Mouse (Mus musculus) embryonic facial prominence, embryonic 13.5 days (tissue): ENCODE data around the gene Gm28308. TPM values are rescaled to one million over a fixed set of nuclear protein-coding genes. Genes with fewer than 3 reads are reported as not detected.
A peak's percentile ranks its signal among the peaks of the same experiment; 100 is the strongest.

ENCODE experiments used
- ATAC-seq: fragments of 200-750 bp; cut with Nextera tagmentation; 2 replicates; pipeline ENCODE4 v1.8.0; 2017; ENCODE audit warnings: low read depth; ENCODE audit not compliant: insufficient number of reproducible peaks, insufficient read depth, low FRiP score, low TSS enrichment
- H3K27ac ChIP-seq: fragments of 300-500 bp; sonication (generic); 2 replicates; pipeline ENCODE4 v1.5.1; 2015; ENCODE audit warnings: moderate library complexity, mild to moderate bottlenecking, inconsistent platforms
- H3K27me3 ChIP-seq: fragments of 300-500 bp; sonication (generic); 2 replicates; pipeline ENCODE4 v1.6.1; 2015; ENCODE audit warnings: mild to moderate bottlenecking, inconsistent platforms
- H3K36me3 ChIP-seq: fragments of 300-500 bp; sonication (generic); 2 replicates; pipeline ENCODE4 v1.6.1; 2015; ENCODE audit warnings: mild to moderate bottlenecking, inconsistent platforms
- H3K4me1 ChIP-seq: fragments of 300-500 bp; sonication (generic); 2 replicates; pipeline ENCODE4 v1.6.1; 2015; ENCODE audit warnings: inconsistent platforms
- H3K4me2 ChIP-seq: fragments of 300-500 bp; sonication (generic); 2 replicates; pipeline ENCODE4 v1.6.1; 2015; ENCODE audit warnings: moderate library complexity, mild to moderate bottlenecking, inconsistent platforms
- H3K4me3 ChIP-seq: fragments of 300-500 bp; sonication (generic); 2 replicates; pipeline ENCODE4 v1.5.1; 2015; ENCODE audit warnings: mild to moderate bottlenecking, inconsistent platforms
- H3K9ac ChIP-seq: fragments of 300-500 bp; sonication (generic); 2 replicates; pipeline ENCODE4 v1.6.1; 2015; ENCODE audit warnings: mild to moderate bottlenecking, inconsistent platforms
- H3K9me3 ChIP-seq: fragments of 300-500 bp; sonication (generic); 2 replicates; pipeline ENCODE4 v1.6.1; 2016; ENCODE audit warnings: inconsistent platforms
- whole genome bisulfite sequencing: fragments of 180-500 bp; shearing (Covaris S2); methylation state at CpG from one replicate; pipeline ENCODE4 v1.1.7; 2015; ENCODE audit warnings: mixed read lengths; 5-methylcytosine and 5-hydroxymethylcytosine counted together
- polyA plus RNA-seq: library from polyadenylated mRNA; unstranded; fragments of >200 nt; fragmentation: Nextera tagmentation; extraction: Ambion mirVana; gene quantifications from 2 replicates; pipeline ENCODE4 v1.2.1, GENCODE M21; 2015

Gm28308 gene
- polyA plus RNA-seq, 1 experiment from 2014 or later, result not detected

- peaks cover 13% of the 10 kb centered on the region for H3K4me1 ChIP-seq
- no peaks in the 10 kb centered on the region for H3K9me3 ChIP-seq
- no peak overlapping the region for H3K27ac ChIP-seq
- no peaks in the 10 kb centered on the region for H3K36me3 ChIP-seq
- under 1% methylated on average over 35 of the region's 35 CpGs for WGBS
- peak overlapping the region; percentile 23 for H3K4me3 ChIP-seq
- H3K27me3 ChIP-seq, result peaks cover 99% of the 10 kb centered on the region
- no peak for ATAC-seq
- peak overlapping the region; percentile 48 for H3K4me2 ChIP-seq
- no peak overlapping the region for H3K9ac ChIP-seq
Observed at GRCm38 (mm10) chr6:52172501-52172900, 40.6 kb downstream of the Gm28308 start.

GRCm38 (mm10) chr6:52171938-52172337 is 41.2 kb downstream of the Gm28308 start:
- Histone ChIP-seq H3K4me3 (no peak overlapping the region), H3K27me3 (peaks cover 99% of the 10 kb centered on the region), H3K9ac (no peak overlapping the region), H3K9me3 (no peaks in the 10 kb centered on the region), H3K4me2 (peak overlapping the region; percentile 48), H3K36me3 (no peaks in the 10 kb centered on the region), H3K27ac (no peak overlapping the region), H3K4me1 (peaks cover 13% of the 10 kb centered on the region)
- ATAC-seq, result no peak
- 4% methylated on average over 7 of the region's 7 CpGs for WGBS

GRCm38 (mm10) chr6:52171331-52171730 is 41.8 kb downstream of the Gm28308 start:
- ATAC-seq, result no peak
- Histone ChIP-seq H3K4me1 (peaks cover 13% of the 10 kb centered on the region), H3K4me3 (no peak overlapping the region), H3K27me3 (peaks cover 99% of the 10 kb centered on the region), H3K36me3 (no peaks in the 10 kb centered on the region), H3K9me3 (no peaks in the 10 kb centered on the region), H3K4me2 (no peak overlapping the region), H3K27ac (no peak overlapping the region), H3K9ac (no peak overlapping the region)
- WGBS, result 9% methylated on average over 4 of the region's 4 CpGs

- Histone ChIP-seq H3K9me3 (no peaks in the 10 kb centered on the region), H3K4me1 (peaks cover 13% of the 10 kb centered on the region)
- 9% methylated on average over 5 of the region's 5 CpGs for WGBS
Observed at GRCm38 (mm10) chr6:52170898-52171223, 42.3 kb downstream of the Gm28308 start.

GRCm38 (mm10) chr6:52170166-52170897 is 42.8 kb downstream of the Gm28308 start:
- ATAC-seq, result no peak
- H3K36me3 ChIP-seq, result no peaks in the 10 kb centered on the region
- H3K9ac ChIP-seq, result no peak overlapping the region
- H3K4me1 ChIP-seq, result peaks cover 13% of the 10 kb centered on the region
- WGBS, result 2% methylated on average over 40 of the region's 40 CpGs
- H3K27me3 ChIP-seq, result peaks cover 99% of the 10 kb centered on the region
- no peaks in the 10 kb centered on the region for H3K9me3 ChIP-seq
- no peak overlapping the region for H3K27ac ChIP-seq
- H3K4me2 ChIP-seq, result no peak overlapping the region
- no peak overlapping the region for H3K4me3 ChIP-seq

More at GRCm38 (mm10) chr6:52170898-52171223, 42.3 kb downstream of the Gm28308 start:
- no peak for ATAC-seq
- H3K9ac ChIP-seq, result no peak overlapping the region
- no peak overlapping the region for H3K4me3 ChIP-seq
- peaks cover 99% of the 10 kb centered on the region for H3K27me3 ChIP-seq
- H3K36me3 ChIP-seq, result no peaks in the 10 kb centered on the region
- no peak overlapping the region for H3K4me2 ChIP-seq
- no peak overlapping the region for H3K27ac ChIP-seq

GRCm38 (mm10) chr6:52169499-52170165 is 43.5 kb downstream of the Gm28308 start:
- no peak for ATAC-seq
- H3K4me3 ChIP-seq, result no peak overlapping the region
- no peak overlapping the region for H3K9ac ChIP-seq
- H3K4me1 ChIP-seq, result peaks cover 13% of the 10 kb centered on the region
- H3K4me2 ChIP-seq, result no peak overlapping the region
- peaks cover 99% of the 10 kb centered on the region for H3K27me3 ChIP-seq
- WGBS, result 5% methylated on average over 16 of the region's 16 CpGs
- no peaks in the 10 kb centered on the region for H3K9me3 ChIP-seq
- H3K36me3 ChIP-seq, result no peaks in the 10 kb centered on the region
- no peak overlapping the region for H3K27ac ChIP-seq

GRCm38 (mm10) chr6:52168191-52169055 is 44.7 kb downstream of the Gm28308 start:
- ATAC-seq, result no peak
- Histone ChIP-seq H3K4me3 (no peak overlapping the region), H3K27ac (no peak overlapping the region), H3K9ac (no peak overlapping the region), H3K36me3 (no peaks in the 10 kb centered on the region), H3K4me2 (no peak overlapping the region), H3K4me1 (peaks cover 13% of the 10 kb centered on the region), H3K27me3 (peaks cover 99% of the 10 kb centered on the region), H3K9me3 (no peaks in the 10 kb centered on the region)
- 3% methylated on average over 42 of the region's 42 CpGs for WGBS

GRCm38 (mm10) chr6:52167736-52168161 is 45.4 kb downstream of the Gm28308 start:
- ATAC-seq, result no peak
- Histone ChIP-seq H3K36me3 (no peaks in the 10 kb centered on the region), H3K27me3 (peaks cover 99% of the 10 kb centered on the region), H3K4me3 (no peak overlapping the region), H3K9me3 (no peaks in the 10 kb centered on the region), H3K27ac (no peak overlapping the region), H3K4me2 (no peak overlapping the region), H3K9ac (no peak overlapping the region), H3K4me1 (peaks cover 11% of the 10 kb centered on the region)
- WGBS, result 3% methylated on average over 14 of the region's 14 CpGs

GRCm38 (mm10) chr6:52167176-52167575 is 46.0 kb downstream of the Gm28308 start:
- H3K4me2 ChIP-seq, result no peak overlapping the region
- H3K36me3 ChIP-seq, result no peaks in the 10 kb centered on the region
- H3K27me3 ChIP-seq, result peaks cover 98% of the 10 kb centered on the region
- no peaks in the 10 kb centered on the region for H3K9me3 ChIP-seq
- H3K4me1 ChIP-seq, result peaks cover 5% of the 10 kb centered on the region; the same call in 1 of the 2 replicates
- H3K9ac ChIP-seq, result no peak overlapping the region
- no peak overlapping the region for H3K4me3 ChIP-seq
- no peak for ATAC-seq
- no peak overlapping the region for H3K27ac ChIP-seq
- WGBS, result 4% methylated on average over 1 of the region's 1 CpGs

- H3K36me3 ChIP-seq, result no peaks in the 10 kb centered on the region
- H3K27ac ChIP-seq, result no peak overlapping the region
- no peaks in the 10 kb centered on the region for H3K9me3 ChIP-seq
- peaks cover 98% of the 10 kb centered on the region for H3K27me3 ChIP-seq
- H3K9ac ChIP-seq, result no peak overlapping the region
- no peak overlapping the region for H3K4me2 ChIP-seq
- no peak for ATAC-seq
- no peak overlapping the region for H3K4me3 ChIP-seq
- H3K4me1 ChIP-seq, result peaks cover 5% of the 10 kb centered on the region; the same call in 1 of the 2 replicates
- 3% methylated on average over 4 of the region's 4 CpGs for WGBS
Observed at GRCm38 (mm10) chr6:52166431-52167077, 46.6 kb downstream of the Gm28308 start.
